In genomic region chr12:110600225-110600991, GRCm38 (mm10) we compare ENCODE assay signal across 8 mouse cellular contexts. TPM values are rescaled to one million over a fixed set of nuclear protein-coding genes. Genes with fewer than 3 reads are reported as not detected.
DNase-seq lines count a peak whose midpoint lies in the region; ATAC-seq and TF ChIP-seq lines count a peak whose summit lies in the region.

No protein-coding gene starts in this region.

- H3K9me3 ChIP-seq in kidney, embryonic 16.5 days (ENCODE audit: low read length): no peaks in the 10 kb centered on the region
- no peaks in the 10 kb centered on the region for H3K9me3 ChIP-seq in forebrain, embryonic 16.5 days (ENCODE audit: control insufficient read depth, low read length)
- no peaks in the 10 kb centered on the region for H3K9me3 ChIP-seq in midbrain, embryonic 10.5 days (replicated peaks)

- H3K4me2 ChIP-seq in kidney, embryonic 16.5 days (replicated peaks; ENCODE audit: low read depth, low read length): peak overlapping the region; percentile 61
- peak overlapping the region; percentile 64 for H3K4me2 ChIP-seq in forebrain, embryonic 16.5 days (ENCODE audit: low read length)

- H3K4me1 ChIP-seq in kidney, embryonic 16.5 days (ENCODE audit: insufficient read depth, low read length): peaks cover 21% of the 10 kb centered on the region
- H3K4me1 ChIP-seq in kidney, adult 2 months (ENCODE audit: control insufficient read depth, insufficient read depth, low read length): peaks cover 11% of the 10 kb centered on the region; the same call in 1 of the 2 replicates
- peaks cover 9% of the 10 kb centered on the region for H3K4me1 ChIP-seq in brown adipose tissue, adult 24 weeks (ENCODE audit: control insufficient read depth, insufficient read depth, insufficient read length, low read length)
- peaks cover 35% of the 10 kb centered on the region for H3K4me1 ChIP-seq in forebrain, embryonic 16.5 days (replicated peaks; ENCODE audit: control insufficient read depth, insufficient read depth, low read length)
- peaks cover 37% of the 10 kb centered on the region for H3K4me1 ChIP-seq in midbrain, embryonic 10.5 days

- peak overlapping the region; percentile 94 for H3K4me3 ChIP-seq in kidney, embryonic 16.5 days (ENCODE audit: low read length)
- no peak overlapping the region for H3K4me3 ChIP-seq in kidney, adult 2 months (ENCODE audit: insufficient read depth, low read depth, low read length)
- H3K4me3 ChIP-seq in brown adipose tissue, adult 24 weeks (ENCODE audit: insufficient read depth, low read depth, low read length): peak overlapping the region; percentile 52
- H3K4me3 ChIP-seq in forebrain, embryonic 16.5 days (replicated peaks; ENCODE audit: low read length): peak overlapping the region; percentile 98
- peak overlapping the region; percentile 91 for H3K4me3 ChIP-seq in midbrain, embryonic 10.5 days

- H3K27ac ChIP-seq in kidney, embryonic 16.5 days (ENCODE audit: low read length): no peak overlapping the region
- no peak overlapping the region for H3K27ac ChIP-seq in kidney, adult 2 months (ENCODE audit: insufficient read depth, low read depth, low read length)
- no peak overlapping the region for H3K27ac ChIP-seq in brown adipose tissue, adult 24 weeks (replicated peaks; ENCODE audit: low read depth, low read length)
- H3K27ac ChIP-seq in forebrain, embryonic 16.5 days (ENCODE audit: low read length): no peak overlapping the region
- H3K27ac ChIP-seq in midbrain, embryonic 10.5 days (replicated peaks): no peak overlapping the region; the same call in 1 of the 2 replicates

- no peaks in the 10 kb centered on the region for H3K27me3 ChIP-seq in kidney, embryonic 16.5 days (ENCODE audit: insufficient read depth, low read length)
- H3K27me3 ChIP-seq in kidney, adult 2 months (replicated peaks; ENCODE audit: control insufficient read depth, insufficient read depth, low read length): no peaks in the 10 kb centered on the region
- H3K27me3 ChIP-seq in forebrain, embryonic 16.5 days (replicated peaks; ENCODE audit: control insufficient read depth, insufficient read depth, low read length): no peaks in the 10 kb centered on the region
- peaks cover 20% of the 10 kb centered on the region for H3K27me3 ChIP-seq in midbrain, embryonic 10.5 days (ENCODE audit: low read depth, poor library complexity, severe bottlenecking)

- no peaks in the 10 kb centered on the region for H3K36me3 ChIP-seq in kidney, embryonic 16.5 days (ENCODE audit: insufficient read depth, low read length)
- H3K36me3 ChIP-seq in kidney, adult 2 months (ENCODE audit: control insufficient read depth, insufficient read depth, low read length): no peaks in the 10 kb centered on the region
- no peaks in the 10 kb centered on the region for H3K36me3 ChIP-seq in forebrain, embryonic 16.5 days (ENCODE audit: control insufficient read depth, insufficient read depth)
- H3K36me3 ChIP-seq in midbrain, embryonic 10.5 days: 0 out of 2 replicates have a peak, but pooled peaks cover 4% of the 10 kb centered on the region

- DNase-seq in kidney, adult 2 months: no peak
- no peak for DNase-seq in midbrain, embryonic 10.5 days (ENCODE audit: low spot score)
- DNase-seq in B cell, adult 2 months: no peak
- no peak for DNase-seq in natural killer cell, adult 2 months (ENCODE audit: low spot score in 2 of 2)
- no peak for DNase-seq in urinary bladder, adult 2 months (ENCODE audit: low spot score)

- 51% methylated on average over 13 of the region's 13 CpGs for WGBS in kidney, embryonic 16.5 days
- WGBS in kidney, adult 2 months: 59% methylated on average over 13 of the region's 13 CpGs
- 53% methylated on average over 13 of the region's 13 CpGs for WGBS in forebrain, embryonic 16.5 days
- 61% methylated on average over 13 of the region's 13 CpGs for WGBS in midbrain, embryonic 10.5 days

- ATAC-seq in kidney, embryonic 16.5 days (ENCODE audit: low FRiP score, low TSS enrichment): peak; percentile 17; the same call in 1 of the 2 replicates
- peak; percentile 1 for ATAC-seq in forebrain, embryonic 16.5 days

- 0 out of 2 replicates have a peak overlapping the region, but pooled peaks have one; percentile 10 for H3K9ac ChIP-seq in kidney, embryonic 16.5 days (replicated peaks; ENCODE audit: low read length)
- peak overlapping the region; percentile 16 for H3K9ac ChIP-seq in forebrain, embryonic 16.5 days (replicated peaks; ENCODE audit: low read depth, low read length)

- TF ChIP-seq POLR2A in kidney, adult 2 months (IDR thresholded peaks at IDR 0.05; ENCODE audit: low read depth, low read length): no peak

- no peak for TF ChIP-seq CTCF in kidney, adult 2 months (conservative IDR thresholded peaks at IDR 0.05; ENCODE audit: insufficient read depth, insufficient read length, low read depth, low read length)

RNA-seq across cellular contexts. Expression of gene Dync1h1, which starts 0.8 kb away (rescaled TPM):
- polyA plus RNA-seq in kidney, embryonic 16.5 days (2015; fragmentation: Nextera tagmentation; extraction: Ambion mirVana): 49.7 and 53.9 TPM in 2 replicates
- 186 and 236 TPM in 2 replicates for polyA plus RNA-seq in kidney, adult 2 months (2012; rRNA removed)
- polyA plus RNA-seq in brown adipose tissue, adult 24 weeks (2012; ENCODE audit: insufficient read depth, insufficient read length, missing spikeins): 27.5 and 31.3 TPM in 2 replicates
- polyA plus RNA-seq in forebrain, embryonic 16.5 days (2015; fragmentation: Nextera tagmentation; extraction: Ambion mirVana): 106 and 107 TPM in 2 replicates
- polyA plus RNA-seq in midbrain, embryonic 10.5 days (2016; fragmentation: Nextera tagmentation; extraction: Ambion mirVana): 58.9 and 71.5 TPM in 2 replicates
- 114 and 172 TPM in 2 replicates for polyA plus RNA-seq in urinary bladder, adult 2 months (2012; rRNA removed)
